Mouse (Mus musculus): ENCODE results near the gene Olig2. TPM values are rescaled to one million over a fixed set of nuclear protein-coding genes. Genes with fewer than 3 reads are reported as not detected.

Gene Olig2
- 8.5 and 9.9 TPM in 2 replicates for polyA plus RNA-seq (2015; fragmentation: Nextera tagmentation; extraction: Ambion mirVana)

DNA sequence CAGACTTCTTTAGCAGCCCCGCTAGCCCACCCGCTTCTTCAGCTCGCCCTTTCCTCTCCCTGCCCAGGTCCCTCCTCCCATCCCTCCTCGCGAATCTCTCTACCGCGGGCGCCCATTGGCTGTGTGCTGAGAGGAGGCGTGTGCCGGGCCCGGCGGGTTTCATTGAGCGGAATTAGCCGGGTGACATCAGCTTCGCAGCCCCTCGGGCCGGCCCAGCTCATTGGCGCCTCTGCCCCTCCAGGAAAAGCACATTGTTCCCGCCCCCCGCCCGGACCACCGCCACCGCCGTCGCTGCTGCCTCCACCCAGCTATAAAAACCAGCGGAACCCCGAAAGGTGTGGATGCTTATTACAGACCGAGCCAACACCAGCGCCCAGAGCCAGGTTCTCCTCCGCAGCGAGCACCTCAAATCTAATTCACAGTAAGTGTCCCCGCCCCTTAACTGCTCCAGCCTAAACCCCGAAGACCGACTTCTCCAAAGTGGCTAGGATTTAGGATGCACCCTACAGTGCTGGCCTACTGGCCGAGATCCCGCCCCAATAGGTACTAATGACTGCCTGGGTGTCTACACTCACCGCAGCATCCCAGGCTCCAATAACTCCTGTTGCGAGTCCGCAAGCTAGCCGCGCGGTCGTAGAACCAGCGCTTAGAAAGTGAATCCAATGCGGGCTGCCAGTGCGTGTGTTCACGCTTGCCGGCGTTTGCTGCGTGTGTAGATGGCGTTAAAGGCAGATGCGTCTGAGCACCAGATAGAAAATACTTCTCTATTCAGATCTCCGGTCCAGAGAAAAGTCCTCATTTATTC, at the start of gene Olig2:
Gene Olig2, plus strand, starts transcription at position 225 of the 805 bp plus-strand sequence.
- Histone ChIP-seq H3K27ac (ENCODE audit: low read length) (peak within 1 kb of the TSS; percentile 66), H3K4me2 (ENCODE audit: low read length) (peak within 1 kb of the TSS; percentile 48), H3K9ac (ENCODE audit: low read depth, low read length) (peak within 1 kb of the TSS; percentile 44; the same call in 1 of the 2 replicates), H3K27me3 (ENCODE audit: control insufficient read depth, insufficient read depth, low read depth, low read length) (peaks cover 55% of the 10 kb centered on the region), H3K4me1 (ENCODE audit: control insufficient read depth, insufficient read depth, low read length) (peaks cover 23% of the 10 kb centered on the region), H3K36me3 (ENCODE audit: control insufficient read depth, insufficient read depth, low read length) (no peaks in the 10 kb centered on the region), H3K9me3 (replicated peaks; ENCODE audit: control insufficient read depth, low read length, poor library complexity, severe bottlenecking) (no peaks in the 10 kb centered on the region), H3K4me3 (ENCODE audit: low read depth, low read length) (peak within 1 kb of the TSS; percentile 32)
- WGBS: under 1% methylated on average over 53 of the region's 53 CpGs
- peak; percentile 81 for ATAC-seq

DNA sequence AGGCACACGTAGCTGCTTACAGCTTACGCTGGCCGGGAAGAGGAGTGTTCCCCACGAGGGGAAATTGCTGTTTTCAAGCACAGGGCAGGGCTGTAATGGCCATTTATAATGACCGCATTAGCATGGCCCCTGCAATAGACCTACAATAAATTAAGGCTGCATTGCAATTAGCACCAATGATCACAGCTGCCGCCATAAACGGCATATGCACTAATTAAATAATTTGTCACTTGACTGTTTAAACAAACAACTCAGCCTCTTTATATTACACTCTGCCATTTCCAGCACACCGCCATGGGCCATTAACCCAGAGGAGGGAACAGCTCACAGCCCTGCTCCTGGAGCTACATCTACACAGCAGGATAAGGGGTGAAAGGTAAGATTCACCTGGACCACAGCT, 49.4 kb upstream of the Olig2 start:
- Histone ChIP-seq H3K36me3 (ENCODE audit: control insufficient read depth, insufficient read depth, low read length) (no peaks in the 10 kb centered on the region), H3K27me3 (ENCODE audit: control insufficient read depth, insufficient read depth, low read depth, low read length) (peaks cover 33% of the 10 kb centered on the region), H3K9me3 (replicated peaks; ENCODE audit: control insufficient read depth, low read length, poor library complexity, severe bottlenecking) (no peaks in the 10 kb centered on the region), H3K4me2 (ENCODE audit: low read length) (no peak overlapping the region), H3K9ac (ENCODE audit: low read depth, low read length) (no peak overlapping the region), H3K4me3 (ENCODE audit: low read depth, low read length) (no peak overlapping the region), H3K4me1 (ENCODE audit: control insufficient read depth, insufficient read depth, low read length) (peaks cover 11% of the 10 kb centered on the region), H3K27ac (ENCODE audit: low read length) (no peak overlapping the region)
- ATAC-seq: no peak
- 65% methylated on average over 8 of the region's 8 CpGs for WGBS

DNA sequence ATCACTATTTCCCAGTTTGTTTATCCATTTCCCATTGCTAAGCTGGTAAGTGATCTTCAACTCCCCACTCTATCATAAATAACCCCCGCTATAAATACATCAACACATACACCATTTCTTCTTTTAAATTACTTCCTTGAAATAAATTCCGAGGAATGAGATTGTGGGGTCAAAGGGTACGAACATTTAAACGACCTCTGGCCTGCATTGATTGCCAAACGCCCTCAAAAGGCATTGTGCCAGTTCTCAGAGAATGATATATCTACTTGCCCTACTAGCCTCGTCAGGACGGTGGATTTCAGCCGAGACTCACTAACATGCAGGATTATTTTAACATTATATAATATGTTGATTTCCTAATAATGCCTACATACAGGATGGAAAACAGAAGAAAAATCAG, 38.2 kb upstream of the Olig2 start:
- 67% methylated on average over 8 of the region's 8 CpGs for WGBS
- H3K27ac ChIP-seq (ENCODE audit: low read length): no peak overlapping the region
- H3K4me2 ChIP-seq (ENCODE audit: low read length): no peak overlapping the region
- H3K27me3 ChIP-seq (ENCODE audit: control insufficient read depth, insufficient read depth, low read depth, low read length): peaks cover 8% of the 10 kb centered on the region; the same call in 1 of the 2 replicates
- no peaks in the 10 kb centered on the region for H3K4me1 ChIP-seq (ENCODE audit: control insufficient read depth, insufficient read depth, low read length)
- no peak overlapping the region for H3K4me3 ChIP-seq (ENCODE audit: low read depth, low read length)
- no peak overlapping the region for H3K9ac ChIP-seq (ENCODE audit: low read depth, low read length)
- no peak for ATAC-seq
- no peaks in the 10 kb centered on the region for H3K36me3 ChIP-seq (ENCODE audit: control insufficient read depth, insufficient read depth, low read length)
- no peaks in the 10 kb centered on the region for H3K9me3 ChIP-seq (replicated peaks; ENCODE audit: control insufficient read depth, low read length, poor library complexity, severe bottlenecking)

DNA sequence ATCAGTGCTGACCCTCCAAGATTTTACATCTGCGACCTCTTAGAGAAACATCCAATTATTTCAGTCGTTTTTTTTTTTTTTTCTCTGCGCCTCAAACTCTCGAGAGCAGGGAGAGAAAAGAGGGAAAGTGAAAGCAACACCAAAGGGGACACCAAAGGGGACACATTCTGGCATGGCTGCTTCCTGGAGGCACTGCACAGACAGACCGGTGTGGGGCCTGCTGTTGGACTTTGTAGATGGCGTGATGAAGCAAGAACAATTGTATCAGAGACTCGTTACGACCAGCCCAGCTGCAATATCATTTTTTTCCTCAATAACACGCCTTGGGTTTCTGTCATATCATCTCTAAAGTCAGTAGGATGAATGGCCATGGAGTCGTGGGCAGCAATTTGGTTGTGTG, 37.6 kb upstream of the Olig2 start:
- 68% methylated on average over 10 of the region's 10 CpGs for WGBS
- no peak for ATAC-seq
- Histone ChIP-seq H3K27me3 (ENCODE audit: control insufficient read depth, insufficient read depth, low read depth, low read length) (peaks cover 8% of the 10 kb centered on the region; the same call in 1 of the 2 replicates), H3K4me2 (ENCODE audit: low read length) (no peak overlapping the region), H3K36me3 (ENCODE audit: control insufficient read depth, insufficient read depth, low read length) (no peaks in the 10 kb centered on the region), H3K27ac (ENCODE audit: low read length) (no peak overlapping the region), H3K4me3 (ENCODE audit: low read depth, low read length) (no peak overlapping the region), H3K9me3 (replicated peaks; ENCODE audit: control insufficient read depth, low read length, poor library complexity, severe bottlenecking) (no peaks in the 10 kb centered on the region), H3K4me1 (ENCODE audit: control insufficient read depth, insufficient read depth, low read length) (no peaks in the 10 kb centered on the region), H3K9ac (ENCODE audit: low read depth, low read length) (no peak overlapping the region)

DNA sequence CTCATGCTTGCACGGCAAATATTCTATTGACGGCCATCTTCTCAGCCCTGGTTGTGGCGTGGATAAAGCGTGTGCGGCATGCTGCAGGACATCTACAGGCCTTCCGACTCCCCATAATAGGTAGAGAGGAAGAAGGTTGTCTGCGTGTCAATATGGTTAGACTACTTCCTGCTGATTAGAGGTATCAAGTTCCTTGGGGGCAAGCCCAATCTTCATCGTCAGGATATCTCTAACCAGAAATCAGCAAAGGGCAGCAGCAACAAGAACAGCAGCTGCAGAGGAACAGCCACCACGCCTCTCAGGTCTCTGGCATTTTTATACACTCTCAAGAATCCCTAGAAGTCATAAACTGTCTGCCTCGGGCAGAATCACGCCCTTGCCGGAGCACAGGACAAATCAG, 37.0 kb upstream of the Olig2 start:
- Histone ChIP-seq H3K4me2 (ENCODE audit: low read length) (no peak overlapping the region), H3K4me1 (ENCODE audit: control insufficient read depth, insufficient read depth, low read length) (0 out of 2 replicates have a peak, but pooled peaks cover 3% of the 10 kb centered on the region), H3K27me3 (ENCODE audit: control insufficient read depth, insufficient read depth, low read depth, low read length) (peaks cover 8% of the 10 kb centered on the region; the same call in 1 of the 2 replicates), H3K9ac (ENCODE audit: low read depth, low read length) (no peak overlapping the region), H3K27ac (ENCODE audit: low read length) (no peak overlapping the region), H3K4me3 (ENCODE audit: low read depth, low read length) (no peak overlapping the region), H3K9me3 (replicated peaks; ENCODE audit: control insufficient read depth, low read length, poor library complexity, severe bottlenecking) (no peaks in the 10 kb centered on the region), H3K36me3 (ENCODE audit: control insufficient read depth, insufficient read depth, low read length) (no peaks in the 10 kb centered on the region)
- ATAC-seq: no peak
- 96% methylated on average over 12 of the region's 12 CpGs for WGBS

DNA sequence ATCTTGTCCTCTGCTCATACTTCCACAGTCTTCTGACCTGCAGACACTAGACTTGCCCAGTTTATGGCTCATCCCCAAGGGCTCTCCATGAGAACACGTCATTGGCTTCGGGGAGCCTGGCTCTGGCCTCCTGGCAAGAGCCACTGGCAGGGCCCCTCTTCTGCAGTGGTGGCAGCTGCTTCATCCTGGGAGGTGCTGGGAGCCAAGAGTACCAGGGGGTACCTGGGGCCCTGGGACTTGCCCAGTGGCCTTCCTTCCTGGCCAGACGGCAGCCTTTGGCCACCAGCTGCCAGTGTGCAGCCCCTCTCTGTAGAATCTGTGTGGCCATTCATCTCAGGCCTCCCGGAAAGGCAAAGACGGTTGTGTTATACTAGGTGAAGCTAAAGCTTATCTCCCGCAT, 34.0 kb upstream of the Olig2 start:
- H3K27me3 ChIP-seq (ENCODE audit: control insufficient read depth, insufficient read depth, low read depth, low read length): peaks cover 8% of the 10 kb centered on the region; the same call in 1 of the 2 replicates
- 0 out of 2 replicates have a peak, but pooled peaks cover 3% of the 10 kb centered on the region for H3K4me1 ChIP-seq (ENCODE audit: control insufficient read depth, insufficient read depth, low read length)
- 64% methylated on average over 6 of the region's 6 CpGs for WGBS
- no peak overlapping the region for H3K9ac ChIP-seq (ENCODE audit: low read depth, low read length)
- ATAC-seq: 0 out of 2 replicates have a peak, but pooled peaks have one; percentile 57
- H3K27ac ChIP-seq (ENCODE audit: low read length): peak overlapping the region; percentile 31; the same call in 1 of the 2 replicates
- H3K9me3 ChIP-seq (replicated peaks; ENCODE audit: control insufficient read depth, low read length, poor library complexity, severe bottlenecking): no peaks in the 10 kb centered on the region
- no peak overlapping the region for H3K4me3 ChIP-seq (ENCODE audit: low read depth, low read length)
- no peak overlapping the region for H3K4me2 ChIP-seq (ENCODE audit: low read length)
- no peaks in the 10 kb centered on the region for H3K36me3 ChIP-seq (ENCODE audit: control insufficient read depth, insufficient read depth, low read length)

DNA sequence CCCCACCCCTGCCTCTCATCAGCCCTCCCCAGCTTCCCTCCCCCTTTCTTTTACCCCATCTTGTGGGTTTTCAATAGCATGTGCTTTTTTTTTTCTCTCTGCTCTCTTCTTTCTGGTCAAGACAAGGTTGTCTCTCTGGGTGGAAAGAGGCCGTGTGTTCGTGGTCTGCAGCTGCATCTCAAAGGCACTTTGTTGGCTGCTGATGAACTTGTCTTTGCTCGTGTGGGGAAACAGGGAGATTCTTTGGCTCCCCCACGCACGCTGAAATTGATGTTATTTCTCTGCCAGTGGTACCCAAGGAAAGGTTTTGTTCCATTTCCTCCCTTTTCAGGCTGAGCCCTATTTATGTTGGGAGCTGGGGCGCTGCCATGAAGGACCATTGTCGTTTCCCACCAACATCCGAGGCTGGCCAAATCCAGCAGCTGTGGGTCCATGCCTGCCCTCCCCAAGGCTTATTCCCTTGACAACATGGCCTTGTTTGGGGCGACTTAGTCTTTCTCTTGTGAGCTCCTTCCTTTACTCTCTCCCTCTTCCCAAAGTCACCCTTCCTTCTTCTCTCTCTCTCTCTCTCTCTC, 33.5 kb upstream of the Olig2 start:
- H3K9me3 ChIP-seq (replicated peaks; ENCODE audit: control insufficient read depth, low read length, poor library complexity, severe bottlenecking): no peaks in the 10 kb centered on the region
- H3K4me2 ChIP-seq (ENCODE audit: low read length): no peak overlapping the region
- H3K4me1 ChIP-seq (ENCODE audit: control insufficient read depth, insufficient read depth, low read length): 0 out of 2 replicates have a peak, but pooled peaks cover 3% of the 10 kb centered on the region
- peak overlapping the region; percentile 24; the same call in 1 of the 2 replicates for H3K27ac ChIP-seq (ENCODE audit: low read length)
- 63% methylated on average over 9 of the region's 9 CpGs for WGBS
- H3K4me3 ChIP-seq (ENCODE audit: low read depth, low read length): no peak overlapping the region
- H3K27me3 ChIP-seq (ENCODE audit: control insufficient read depth, insufficient read depth, low read depth, low read length): peaks cover 8% of the 10 kb centered on the region; the same call in 1 of the 2 replicates
- H3K36me3 ChIP-seq (ENCODE audit: control insufficient read depth, insufficient read depth, low read length): no peaks in the 10 kb centered on the region
- no peak overlapping the region for H3K9ac ChIP-seq (ENCODE audit: low read depth, low read length)
- ATAC-seq: peak; percentile 52; the same call in 1 of the 2 replicates

DNA sequence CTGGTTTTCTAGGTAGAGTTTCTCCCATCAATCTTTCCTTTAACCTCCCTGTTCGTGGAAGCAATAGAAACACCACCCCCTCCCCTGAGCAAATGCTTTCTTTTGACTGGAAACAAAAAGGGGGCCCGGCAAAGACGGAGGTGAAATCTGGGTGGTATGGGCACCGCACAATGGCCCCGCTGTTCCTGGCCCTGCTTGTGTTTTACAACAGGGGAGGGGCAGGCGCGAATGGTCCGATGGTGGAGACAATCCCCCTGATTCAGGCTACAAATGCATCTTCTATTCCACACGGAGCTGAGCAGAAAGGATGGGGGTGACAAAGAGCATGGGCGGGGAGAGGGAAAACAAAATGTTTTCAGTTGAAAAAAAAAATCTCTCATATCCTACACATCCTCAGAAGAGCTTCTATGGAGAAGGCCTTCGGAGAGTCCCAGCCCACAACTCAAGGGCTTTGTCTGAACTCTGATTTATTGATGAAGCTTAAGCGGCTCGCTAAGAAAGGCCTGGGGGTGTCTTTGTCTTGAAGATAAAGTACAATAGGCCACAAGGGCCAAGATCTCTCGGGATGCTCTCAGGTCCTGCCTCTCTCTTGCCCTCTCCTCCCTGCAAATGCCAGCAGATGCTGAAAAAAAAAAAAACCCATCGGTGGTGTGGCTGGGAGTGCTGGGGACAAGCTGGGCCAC, 32.4 kb upstream of the Olig2 start:
- ATAC-seq: no peak
- Histone ChIP-seq H3K27me3 (ENCODE audit: control insufficient read depth, insufficient read depth, low read depth, low read length) (peaks cover 8% of the 10 kb centered on the region; the same call in 1 of the 2 replicates), H3K4me1 (ENCODE audit: control insufficient read depth, insufficient read depth, low read length) (0 out of 2 replicates have a peak, but pooled peaks cover 3% of the 10 kb centered on the region), H3K9ac (ENCODE audit: low read depth, low read length) (no peak overlapping the region), H3K4me3 (ENCODE audit: low read depth, low read length) (no peak overlapping the region), H3K9me3 (replicated peaks; ENCODE audit: control insufficient read depth, low read length, poor library complexity, severe bottlenecking) (no peaks in the 10 kb centered on the region; the same call in 1 of the 2 replicates), H3K36me3 (ENCODE audit: control insufficient read depth, insufficient read depth, low read length) (no peaks in the 10 kb centered on the region), H3K27ac (ENCODE audit: low read length) (no peak overlapping the region), H3K4me2 (ENCODE audit: low read length) (no peak overlapping the region)
- WGBS: 10% methylated on average over 15 of the region's 15 CpGs
